Mouse (Mus musculus) CD4-positive helper T cell, adult 2 months (primary cell): Measurements from ENCODE around the gene St5.

ENCODE experiments used
- DNase-seq: peaks from one replicate; pipeline ENCODE4 v3.0.0-alpha.2; 2012; ENCODE audit warnings: low read depth, missing footprints, low spot score

Gene St5

DNA sequence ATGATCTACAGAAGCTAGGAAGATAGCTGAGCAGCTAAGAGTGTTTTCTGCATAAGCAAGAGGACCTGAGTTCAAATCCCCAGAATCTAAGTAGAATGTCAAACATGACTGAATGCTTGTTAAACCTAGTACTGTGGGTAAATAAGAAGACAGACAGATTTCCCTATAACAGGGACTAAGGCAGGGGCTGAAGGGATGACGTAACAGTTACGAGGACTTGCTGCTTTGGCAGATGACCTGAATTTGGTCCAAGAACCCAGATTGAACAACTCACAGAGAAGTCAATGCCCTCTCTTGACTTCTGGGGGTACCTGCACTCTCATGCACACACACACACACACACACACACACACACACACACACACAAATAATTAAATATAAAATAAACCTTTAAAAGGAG lies 93.1 kb downstream of the St5 start:
- no peak for DNase-seq

- DNase-seq: no peak
Observed at GRCm38 (mm10) chr7:109609565-109610345, 93.7 kb downstream of the St5 start.

- DNase-seq: no peak
Observed at GRCm38 (mm10) chr7:109608831-109609230, 94.6 kb downstream of the St5 start.

DNA sequence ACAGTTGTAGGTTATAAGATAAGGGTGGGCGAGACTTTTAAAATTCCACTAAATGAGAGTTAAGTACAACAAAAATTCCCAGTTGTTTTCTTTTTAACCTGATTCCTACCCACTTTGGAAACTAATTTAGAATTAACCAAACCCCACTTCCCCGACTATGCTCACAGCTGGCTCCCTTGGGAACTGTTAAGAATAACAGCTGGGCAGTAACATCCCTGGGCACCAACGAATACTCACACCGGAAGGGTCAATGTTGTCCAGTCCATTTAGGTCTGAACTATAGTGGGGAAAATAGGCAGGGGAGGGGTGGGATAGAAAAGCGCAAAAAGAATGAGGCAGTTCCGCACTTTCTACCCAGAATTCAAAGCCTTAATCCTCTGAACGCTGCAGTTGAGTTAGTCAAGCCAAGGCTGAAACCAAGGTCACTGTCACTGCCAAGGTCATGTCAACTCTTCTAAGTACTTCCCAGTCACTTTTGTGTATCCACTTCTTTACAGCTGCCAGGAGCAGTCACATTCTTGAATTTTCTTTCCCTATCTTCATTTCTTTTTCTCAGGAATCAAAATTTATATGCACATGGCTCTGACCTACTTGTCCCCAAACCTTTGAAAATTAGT lies 96.3 kb downstream of the St5 start:
- DNase-seq: no peak

GRCm38 (mm10) chr7:109602562-109602961 lies 100.8 kb downstream of the St5 start:
- no peak for DNase-seq

DNA sequence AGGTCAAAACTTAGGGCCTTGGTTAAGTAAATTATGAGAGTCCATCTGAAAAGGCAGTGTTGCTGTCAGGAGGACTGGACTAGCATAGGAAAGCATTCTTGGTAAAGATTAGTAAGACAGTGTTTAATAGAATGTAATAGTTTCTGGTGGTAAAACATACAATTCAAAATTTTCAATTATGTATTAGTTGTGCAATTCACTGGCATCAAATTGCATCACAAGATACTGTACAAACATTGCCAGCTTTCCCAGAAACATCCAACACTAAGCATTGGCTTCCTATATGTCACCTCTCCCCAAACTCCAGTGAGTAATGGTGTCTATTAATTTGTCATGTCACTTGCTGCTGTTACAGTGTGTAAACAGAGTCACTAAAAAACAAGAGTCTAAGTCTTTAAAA lies 101.4 kb downstream of the St5 start:
- DNase-seq: no peak

DNA sequence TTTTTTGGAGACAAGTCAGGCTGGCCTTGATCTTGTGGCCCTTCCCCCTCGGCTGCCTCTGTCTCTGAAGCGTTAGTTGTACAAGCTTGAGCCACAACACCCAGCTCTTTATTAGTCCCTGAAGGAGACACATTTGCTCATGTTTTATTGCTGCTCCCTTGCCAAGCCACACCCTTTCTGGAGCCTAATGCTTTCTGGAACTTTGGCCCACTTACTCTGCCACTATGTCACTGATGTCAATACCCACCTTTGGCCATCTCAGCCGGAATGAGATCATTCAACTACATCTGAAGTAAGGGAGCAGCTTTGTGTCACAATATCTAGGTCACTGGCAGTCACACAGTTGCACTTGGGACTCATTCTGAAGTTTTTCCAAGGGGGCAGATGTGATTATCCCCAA lies 102.7 kb downstream of the St5 start:
- DNase-seq: no peak

GRCm38 (mm10) chr7:109599998-109600397 lies 103.4 kb downstream of the St5 start:
- no peak for DNase-seq

DNA sequence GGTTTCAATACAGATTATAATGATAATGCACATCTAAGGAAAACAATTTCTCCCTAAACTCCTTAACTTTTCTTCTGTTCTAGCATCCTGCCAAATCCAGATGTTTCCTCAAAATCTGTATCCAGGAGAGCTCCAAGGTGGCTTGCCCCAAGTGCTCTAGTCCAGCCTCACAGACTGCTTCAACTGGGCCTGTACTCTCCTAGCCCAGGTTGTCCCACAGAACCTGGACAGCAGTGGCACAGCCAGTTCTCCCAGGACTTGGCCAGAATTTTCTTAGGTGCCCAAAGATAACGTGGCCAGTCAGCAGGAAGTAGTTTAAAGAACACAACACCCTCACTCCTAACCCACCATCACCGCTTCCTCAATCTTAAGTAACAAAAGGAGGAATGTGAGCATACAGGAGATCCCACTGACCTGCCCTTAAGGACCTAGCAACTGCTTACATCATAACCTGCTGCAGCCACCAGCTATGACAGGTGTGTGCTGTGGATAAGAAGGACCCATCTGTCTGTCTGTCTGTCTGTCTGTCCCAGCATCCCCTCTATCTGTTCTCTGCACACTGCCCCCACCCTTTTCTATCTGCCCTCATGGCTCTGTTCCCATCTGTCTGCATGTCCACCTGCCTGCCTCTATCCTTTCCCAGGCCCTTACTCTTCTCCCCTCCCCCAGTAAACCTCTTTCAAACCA lies 108.4 kb downstream of the St5 start:
- DNase-seq: no peak

GRCm38 (mm10) chr7:109593992-109594391 lies 109.4 kb downstream of the St5 start:
- DNase-seq: no peak

- DNase-seq: no peak
Observed at GRCm38 (mm10) chr7:109592184-109592583, 111.2 kb downstream of the St5 start.

- no peak for DNase-seq
Observed at GRCm38 (mm10) chr7:109590576-109590975, 112.8 kb downstream of the St5 start.

GRCm38 (mm10) chr7:109588990-109589389 lies 114.4 kb downstream of the St5 start:
- DNase-seq: no peak

- DNase-seq: no peak
Observed at GRCm38 (mm10) chr7:109588145-109588544, 115.3 kb downstream of the St5 start.

- DNase-seq: no peak
Observed at GRCm38 (mm10) chr7:109584467-109584866, 118.9 kb downstream of the St5 start.

GRCm38 (mm10) chr7:109580489-109580888 lies 122.9 kb downstream of the St5 start:
- no peak for DNase-seq

- no peak for DNase-seq
Observed at GRCm38 (mm10) chr7:109579585-109580307, 123.7 kb downstream of the St5 start.

DNA sequence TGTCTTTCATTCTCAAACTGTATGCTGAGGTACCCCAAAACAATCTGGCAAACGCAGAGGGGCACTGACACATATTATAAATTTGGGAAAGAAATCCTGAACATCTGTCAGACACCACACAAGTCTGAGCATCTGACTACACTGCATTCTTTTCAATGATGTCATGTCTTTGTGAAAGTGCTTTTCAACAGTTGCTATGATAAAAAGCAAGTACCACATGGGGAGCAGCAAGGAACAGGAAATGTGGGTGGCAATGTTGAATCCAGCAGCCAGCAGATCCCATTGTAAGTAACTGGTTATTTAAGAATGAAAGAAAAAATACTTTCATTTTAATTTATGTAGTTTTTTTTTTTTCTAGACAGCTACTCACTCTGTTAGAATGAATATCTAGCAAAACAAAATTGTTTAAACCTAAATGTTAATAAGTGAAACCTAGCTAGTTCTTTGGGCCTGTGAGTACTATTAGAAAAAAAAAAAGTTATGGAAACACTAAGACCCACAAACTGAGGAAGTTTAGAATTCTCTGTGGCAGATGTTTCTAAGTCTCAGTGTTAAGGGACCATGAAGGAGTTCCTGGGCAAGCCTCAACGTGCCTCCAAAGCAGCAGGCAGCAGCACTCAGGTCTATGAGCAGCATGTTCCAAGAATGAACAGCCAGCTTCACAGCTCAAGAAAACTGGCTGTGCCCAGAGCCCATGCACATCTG lies 124.4 kb downstream of the St5 start:
- DNase-seq: no peak

- DNase-seq: no peak
Observed at GRCm38 (mm10) chr7:109576321-109577314, 126.8 kb downstream of the St5 start.

DNA sequence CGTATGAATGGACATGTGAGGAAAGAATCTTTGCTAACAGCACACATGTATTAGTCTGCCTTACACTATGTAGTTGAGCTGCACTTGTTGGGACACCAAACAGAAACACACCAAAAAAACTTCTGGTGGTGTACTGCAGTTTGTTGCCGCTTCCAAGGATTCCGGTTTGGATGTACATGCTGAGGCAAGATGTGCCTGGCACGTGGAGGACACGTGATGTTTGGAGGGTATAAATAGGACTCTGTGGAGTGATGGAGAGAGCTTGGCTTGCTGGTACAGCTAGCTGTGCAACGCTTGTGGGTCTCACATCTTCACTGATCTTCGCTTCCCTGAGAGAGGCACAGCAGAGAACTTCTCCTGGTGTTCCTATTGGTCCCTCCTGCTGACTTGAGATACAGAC lies 129.2 kb downstream of the St5 start:
- DNase-seq: no peak
